Mouse (Mus musculus): Measurements from ENCODE around the gene Dhrs9.

DNA sequence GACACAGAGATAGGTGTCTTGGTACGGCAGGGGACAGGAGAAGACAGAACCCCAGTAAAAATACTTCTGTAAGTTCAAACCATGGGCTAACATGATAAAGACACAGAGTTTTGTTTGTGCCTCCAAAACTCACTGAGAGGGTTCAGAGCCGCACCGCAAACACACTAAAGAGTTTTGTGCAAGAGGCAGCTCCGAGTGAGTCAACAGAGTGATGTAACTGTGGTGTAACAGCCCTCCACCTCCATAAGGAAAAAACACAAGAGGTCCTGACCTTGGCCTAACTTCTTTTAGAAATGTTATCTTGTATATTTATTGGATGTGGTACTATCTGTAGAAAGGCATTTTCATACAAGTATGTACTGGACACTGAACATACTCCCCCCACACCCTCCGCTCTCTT is 25.4 kb downstream of the Dhrs9 start:
- TF ChIP-seq CTCF (IDR thresholded peaks at IDR 0.05; ENCODE audit: borderline replicate concordance, extremely low read depth, insufficient read depth, insufficient read length), result no peak
- TF ChIP-seq POLR2A (IDR thresholded peaks at IDR 0.05; ENCODE audit: borderline replicate concordance, extremely low read depth, insufficient read depth, insufficient read length, poor library complexity, severe bottlenecking), result no peak
